Mouse (Mus musculus) embryonic facial prominence, embryonic 15.5 days (tissue): Measurements from ENCODE around the gene Gtf3a. TPM values are rescaled to one million over a fixed set of nuclear protein-coding genes. Genes with fewer than 3 reads are reported as not detected.

Source experiments
- ATAC-seq: fragments of 200-750 bp; cut with Nextera tagmentation; 2 replicates; pipeline ENCODE4 v1.8.0; 2017; ENCODE audit warnings: low read depth, moderate TSS enrichment; ENCODE audit not compliant: insufficient number of reproducible peaks, low FRiP score, low TSS enrichment
- H3K27ac ChIP-seq: fragments of 300-500 bp; sonication (generic); replicated peaks from 2 replicates; pipeline ENCODE4 v1.5.1; 2015; ENCODE audit warnings: mild to moderate bottlenecking, inconsistent platforms
- H3K27me3 ChIP-seq: fragments of 300-500 bp; sonication (generic); 2 replicates; pipeline ENCODE4 v1.6.1; 2015; ENCODE audit warnings: inconsistent platforms
- H3K36me3 ChIP-seq: fragments of 300-500 bp; sonication (generic); 2 replicates; pipeline ENCODE4 v1.6.1; 2015; ENCODE audit warnings: mild to moderate bottlenecking, inconsistent platforms
- H3K4me1 ChIP-seq: fragments of 300-500 bp; sonication (generic); 2 replicates; pipeline ENCODE4 v1.6.1; 2015; ENCODE audit warnings: inconsistent platforms
- H3K4me2 ChIP-seq: fragments of 300-500 bp; sonication (generic); replicated peaks from 2 replicates; pipeline ENCODE4 v1.6.1; 2015; ENCODE audit warnings: mild to moderate bottlenecking, inconsistent platforms
- H3K4me3 ChIP-seq: fragments of 300-500 bp; sonication (generic); replicated peaks from 2 replicates; pipeline ENCODE4 v1.5.1; 2015; ENCODE audit warnings: mild to moderate bottlenecking, inconsistent platforms
- H3K9ac ChIP-seq: fragments of 300-500 bp; sonication (generic); 2 replicates; pipeline ENCODE4 v1.6.1; 2015; ENCODE audit warnings: inconsistent platforms
- H3K9me3 ChIP-seq: fragments of 300-500 bp; sonication (generic); replicated peaks from 2 replicates; pipeline ENCODE4 v1.6.1; 2016; ENCODE audit warnings: inconsistent platforms
- WGBS: fragments of 180-500 bp; shearing (Covaris S2); methylation state at CpG from one replicate; pipeline ENCODE4 v1.1.7; 2015; 5-methylcytosine and 5-hydroxymethylcytosine counted together
- polyA plus RNA-seq: library from polyadenylated mRNA; unstranded; fragments of >200 nt; fragmentation: Nextera tagmentation; extraction: Ambion mirVana; gene quantifications from 2 replicates; pipeline ENCODE4 v1.2.1, GENCODE M21; 2015

Gtf3a gene
- 96.9 and 105 TPM in 2 replicates for polyA plus RNA-seq

- WGBS: under 1% methylated on average over 62 of the region's 62 CpGs
- peaks cover 32% of the 10 kb centered on the region for H3K36me3 ChIP-seq
- no peaks in the 10 kb centered on the region for H3K9me3 ChIP-seq
- H3K27ac ChIP-seq: peak within 1 kb of the TSS; percentile 87
- peaks cover 12% of the 10 kb centered on the region for H3K4me1 ChIP-seq
- H3K27me3 ChIP-seq: no peaks in the 10 kb centered on the region
- H3K4me2 ChIP-seq: peak within 1 kb of the TSS; percentile 90
- H3K9ac ChIP-seq: peak within 1 kb of the TSS; percentile 83
- H3K4me3 ChIP-seq: peak within 1 kb of the TSS; percentile 76
- ATAC-seq: peak; percentile 91
Observed at GRCm38 (mm10) chr5:146948508-146949088, at the start of gene Gtf3a. TSS of gene Gtf3a (plus strand) at chr5:146948657.

DNA sequence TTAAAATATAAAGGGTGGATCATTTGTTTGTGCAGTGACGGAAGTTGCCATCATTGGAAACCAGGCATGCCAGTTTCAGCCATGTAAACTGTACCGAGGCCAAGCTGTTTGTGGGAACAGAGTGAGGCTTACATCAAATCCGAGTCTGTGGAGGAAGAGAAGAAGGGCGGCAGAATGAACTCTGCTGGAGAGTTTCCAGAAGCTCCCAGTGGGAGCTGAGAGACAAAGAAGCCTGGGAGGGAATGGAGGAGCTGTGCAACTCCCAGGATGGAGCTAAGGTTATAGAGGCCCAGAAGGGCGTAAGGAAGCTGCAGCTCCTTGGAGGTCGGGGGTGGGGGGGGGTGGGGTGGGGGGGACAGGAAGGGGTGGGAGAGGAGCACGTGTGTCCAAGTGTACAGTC lies 48.1 kb upstream of the Gtf3a start:
- WGBS: 46% methylated on average over 7 of the region's 7 CpGs
- no peak overlapping the region for H3K27ac ChIP-seq
- H3K4me1 ChIP-seq: no peaks in the 10 kb centered on the region
- no peak overlapping the region for H3K4me3 ChIP-seq
- no peak for ATAC-seq
- no peak overlapping the region for H3K9ac ChIP-seq
- no peaks in the 10 kb centered on the region for H3K36me3 ChIP-seq
- no peak overlapping the region for H3K4me2 ChIP-seq
- no peaks in the 10 kb centered on the region for H3K9me3 ChIP-seq
- no peaks in the 10 kb centered on the region for H3K27me3 ChIP-seq

- H3K9me3 ChIP-seq: no peaks in the 10 kb centered on the region
- H3K27ac ChIP-seq: no peak overlapping the region
- H3K36me3 ChIP-seq: no peaks in the 10 kb centered on the region
- no peaks in the 10 kb centered on the region for H3K4me1 ChIP-seq
- WGBS: 81% methylated on average over 2 of the region's 2 CpGs
- no peak overlapping the region for H3K4me2 ChIP-seq
- H3K4me3 ChIP-seq: no peak overlapping the region
- ATAC-seq: no peak
- H3K27me3 ChIP-seq: no peaks in the 10 kb centered on the region
- no peak overlapping the region for H3K9ac ChIP-seq
Observed at GRCm38 (mm10) chr5:146901501-146901900, 47.0 kb upstream of the Gtf3a start.

DNA sequence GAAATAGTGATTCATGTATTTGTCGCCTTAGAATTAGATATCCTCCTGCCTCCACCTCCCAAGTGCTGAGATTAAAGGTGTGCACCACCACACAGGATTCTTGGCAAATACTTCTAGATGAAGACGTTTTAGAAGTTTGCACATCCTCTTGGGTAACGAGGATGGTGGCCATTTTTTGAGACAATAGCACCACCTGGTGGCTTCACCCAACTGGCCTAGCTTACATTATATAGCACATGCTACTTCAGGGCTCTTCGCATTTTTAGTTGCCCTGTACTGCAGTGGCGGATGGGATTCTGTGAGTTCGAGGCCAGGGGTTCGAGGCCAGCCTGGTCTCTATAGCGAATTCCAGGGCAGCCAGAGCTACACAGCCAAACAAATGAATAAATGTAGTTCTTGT lies 44.1 kb upstream of the Gtf3a start:
- ATAC-seq: no peak
- H3K4me3 ChIP-seq: no peak overlapping the region
- 27% methylated on average over 8 of the region's 8 CpGs for WGBS
- no peaks in the 10 kb centered on the region for H3K9me3 ChIP-seq
- no peak overlapping the region for H3K27ac ChIP-seq
- no peak overlapping the region for H3K9ac ChIP-seq
- H3K27me3 ChIP-seq: no peaks in the 10 kb centered on the region
- H3K4me2 ChIP-seq: no peak overlapping the region
- H3K36me3 ChIP-seq: no peaks in the 10 kb centered on the region
- no peaks in the 10 kb centered on the region for H3K4me1 ChIP-seq

DNA sequence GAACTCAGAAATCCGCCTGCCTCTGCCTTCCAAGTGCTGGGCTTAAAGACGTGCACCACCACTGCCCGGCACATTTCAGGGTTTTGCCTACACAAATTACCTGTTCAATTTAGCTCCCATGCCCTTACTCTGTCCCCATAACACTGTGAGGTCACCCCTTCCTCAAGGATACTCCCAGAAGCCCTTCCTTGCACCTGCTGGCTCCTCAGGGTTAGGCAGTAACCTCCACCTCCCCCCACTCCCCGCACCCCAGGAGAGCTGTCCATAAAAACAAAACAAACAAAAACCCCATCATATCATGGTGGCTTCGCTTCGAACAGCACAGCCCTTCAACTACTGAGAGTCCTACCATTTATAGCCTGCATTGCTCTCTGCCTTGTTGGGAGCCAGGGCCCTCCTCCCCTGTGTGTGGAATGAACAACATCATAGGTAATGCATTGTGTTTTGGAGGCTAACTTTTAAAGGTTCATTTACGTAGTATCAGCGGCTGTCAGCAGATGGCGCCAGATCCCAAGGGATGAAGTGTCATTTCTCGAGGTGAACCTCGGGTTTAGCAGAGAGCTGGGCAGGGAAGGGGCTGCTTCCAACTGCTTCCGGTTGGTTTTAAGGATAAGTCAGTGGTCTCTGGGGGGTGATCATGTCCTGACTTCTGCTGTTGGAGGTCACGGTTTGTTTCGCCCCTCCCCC lies 42.8 kb upstream of the Gtf3a start:
- no peak for ATAC-seq
- no peaks in the 10 kb centered on the region for H3K4me1 ChIP-seq
- H3K9me3 ChIP-seq: no peaks in the 10 kb centered on the region
- H3K27me3 ChIP-seq: no peaks in the 10 kb centered on the region
- no peak overlapping the region; the same call in 1 of the 2 replicates for H3K4me3 ChIP-seq
- WGBS: 23% methylated on average over 14 of the region's 14 CpGs
- no peaks in the 10 kb centered on the region for H3K36me3 ChIP-seq
- H3K9ac ChIP-seq: no peak overlapping the region
- peak overlapping the region; percentile 36 for H3K4me2 ChIP-seq
- no peak overlapping the region for H3K27ac ChIP-seq

DNA sequence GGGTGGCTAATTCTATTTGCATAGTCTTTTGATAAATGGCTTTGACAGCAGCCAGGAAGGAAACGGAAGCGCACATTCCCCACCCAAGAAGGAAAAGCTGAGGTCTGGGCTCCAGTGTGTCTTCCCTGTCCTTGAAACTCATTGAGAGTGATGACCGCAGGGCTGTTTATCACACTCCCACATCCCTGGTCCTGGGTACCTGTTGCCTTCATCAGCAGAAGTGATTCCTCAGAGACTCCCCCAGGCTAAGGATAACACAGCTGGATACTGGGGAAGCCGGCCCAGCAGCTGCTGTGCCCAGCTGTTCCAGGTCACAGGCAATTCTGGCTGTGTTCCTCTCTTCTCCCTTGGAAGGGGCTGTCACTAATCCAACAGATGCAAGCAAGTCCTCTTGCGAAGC lies 40.9 kb upstream of the Gtf3a start:
- Histone ChIP-seq H3K4me1 (no peaks in the 10 kb centered on the region), H3K27ac (no peak overlapping the region), H3K4me2 (no peak overlapping the region), H3K4me3 (no peak overlapping the region), H3K9me3 (no peaks in the 10 kb centered on the region), H3K36me3 (no peaks in the 10 kb centered on the region), H3K9ac (no peak overlapping the region), H3K27me3 (no peaks in the 10 kb centered on the region)
- 47% methylated on average over 5 of the region's 5 CpGs for WGBS
- ATAC-seq: no peak

- H3K9ac ChIP-seq: no peak overlapping the region
- H3K4me2 ChIP-seq: no peak overlapping the region
- ATAC-seq: no peak
Observed at GRCm38 (mm10) chr5:146908629-146909028, 39.8 kb upstream of the Gtf3a start.

GRCm38 (mm10) chr5:146912206-146912605 lies 36.3 kb upstream of the Gtf3a start:
- Histone ChIP-seq H3K4me3 (no peak overlapping the region), H3K4me1 (no peaks in the 10 kb centered on the region), H3K27ac (no peak overlapping the region), H3K9ac (no peak overlapping the region), H3K4me2 (no peak overlapping the region), H3K27me3 (peaks cover 5% of the 10 kb centered on the region; the same call in 1 of the 2 replicates), H3K36me3 (no peaks in the 10 kb centered on the region), H3K9me3 (no peaks in the 10 kb centered on the region)
- 14% methylated on average over 9 of the region's 9 CpGs for WGBS
- no peak for ATAC-seq

More at GRCm38 (mm10) chr5:146908629-146909028, 39.8 kb upstream of the Gtf3a start:
- no peaks in the 10 kb centered on the region for H3K27me3 ChIP-seq
- H3K4me1 ChIP-seq: no peaks in the 10 kb centered on the region
- no peak overlapping the region for H3K27ac ChIP-seq
- WGBS: 45% methylated on average over 11 of the region's 11 CpGs
- no peak overlapping the region for H3K4me3 ChIP-seq
- no peaks in the 10 kb centered on the region for H3K9me3 ChIP-seq
- no peaks in the 10 kb centered on the region for H3K36me3 ChIP-seq

- 58% methylated on average over 7 of the region's 7 CpGs for WGBS
- peak; percentile 48; the same call in 1 of the 2 replicates for ATAC-seq
Observed at GRCm38 (mm10) chr5:146913355-146913754, 35.1 kb upstream of the Gtf3a start.

DNA sequence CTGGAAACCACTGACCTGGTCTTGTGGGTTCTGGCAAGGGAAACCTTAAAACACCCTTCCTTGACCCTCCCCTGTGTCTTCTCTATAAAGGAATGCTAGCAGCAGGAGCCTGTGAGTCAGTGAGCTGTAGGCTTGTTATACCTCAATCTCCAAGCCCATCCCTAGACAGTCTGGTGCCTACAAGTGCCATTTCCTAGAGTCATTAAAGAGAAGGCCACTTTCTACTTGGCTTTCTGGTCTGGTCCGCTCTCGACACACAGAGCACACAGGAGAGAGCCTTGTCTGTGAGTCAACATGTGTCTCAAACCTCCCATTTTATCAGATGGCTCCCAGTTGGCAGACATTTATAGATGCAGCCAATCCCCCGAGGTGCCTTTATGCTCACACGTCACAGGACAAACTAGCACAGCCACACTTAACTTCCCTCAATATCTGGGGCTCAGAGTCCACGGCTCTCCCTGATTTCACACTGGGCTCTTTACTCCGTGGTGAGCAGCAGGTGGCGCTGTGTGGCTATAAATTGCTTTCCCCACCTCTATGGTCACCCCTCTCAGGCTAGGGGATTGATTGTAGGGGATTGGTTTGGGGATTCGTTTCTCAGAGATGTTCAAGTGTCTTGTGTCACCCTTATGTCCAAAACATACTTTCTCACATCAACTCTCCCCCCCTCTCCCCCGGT lies 34.2 kb upstream of the Gtf3a start:
- Histone ChIP-seq H3K9ac (no peak overlapping the region), H3K9me3 (no peaks in the 10 kb centered on the region), H3K27me3 (peaks cover 5% of the 10 kb centered on the region; the same call in 1 of the 2 replicates), H3K4me3 (no peak overlapping the region), H3K4me1 (no peaks in the 10 kb centered on the region), H3K36me3 (no peaks in the 10 kb centered on the region), H3K27ac (no peak overlapping the region), H3K4me2 (no peak overlapping the region)
- no peak for ATAC-seq
- 22% methylated on average over 9 of the region's 9 CpGs for WGBS

More at GRCm38 (mm10) chr5:146913355-146913754, 35.1 kb upstream of the Gtf3a start:
- peaks cover 5% of the 10 kb centered on the region; the same call in 1 of the 2 replicates for H3K27me3 ChIP-seq
- H3K9ac ChIP-seq: no peak overlapping the region
- no peak overlapping the region for H3K27ac ChIP-seq
- H3K4me1 ChIP-seq: no peaks in the 10 kb centered on the region
- no peaks in the 10 kb centered on the region for H3K9me3 ChIP-seq
- no peak overlapping the region for H3K4me2 ChIP-seq
- H3K4me3 ChIP-seq: no peak overlapping the region
- no peaks in the 10 kb centered on the region for H3K36me3 ChIP-seq

- no peak overlapping the region for H3K27ac ChIP-seq
- peaks cover 10% of the 10 kb centered on the region for H3K4me1 ChIP-seq
- H3K9me3 ChIP-seq: no peaks in the 10 kb centered on the region
- H3K9ac ChIP-seq: no peak overlapping the region
- no peak for ATAC-seq
- no peaks in the 10 kb centered on the region for H3K36me3 ChIP-seq
- H3K27me3 ChIP-seq: peaks cover 5% of the 10 kb centered on the region; the same call in 1 of the 2 replicates
- H3K4me2 ChIP-seq: no peak overlapping the region
- no peak overlapping the region for H3K4me3 ChIP-seq
- WGBS: 64% methylated on average over 8 of the region's 8 CpGs
Observed at GRCm38 (mm10) chr5:146916273-146916672, 32.2 kb upstream of the Gtf3a start.
